Mouse (Mus musculus) thymus, adult 2 months (tissue): ENCODE results near the gene Psmd9.

ENCODE experiments used
- CTCF ChIP-seq: fragments of 200-500 bp; IDR thresholded peaks from 2 replicates; pipeline ENCODE4 v1.5.1; 2012; ENCODE audit warnings: mild to moderate bottlenecking, control low read depth, low read length, moderate library complexity, borderline replicate concordance; ENCODE audit not compliant: control insufficient read depth, poor library complexity, insufficient read depth; ENCODE audit errors: extremely low read depth
- POLR2A ChIP-seq: fragments of 200-500 bp; IDR thresholded peaks from 2 replicates; pipeline ENCODE4 v1.6.1; 2012; ENCODE audit warnings: mild to moderate bottlenecking, low read length, control low read depth, moderate library complexity; ENCODE audit not compliant: control insufficient read depth, poor library complexity, insufficient read depth; ENCODE audit errors: extremely low read depth

DNA sequence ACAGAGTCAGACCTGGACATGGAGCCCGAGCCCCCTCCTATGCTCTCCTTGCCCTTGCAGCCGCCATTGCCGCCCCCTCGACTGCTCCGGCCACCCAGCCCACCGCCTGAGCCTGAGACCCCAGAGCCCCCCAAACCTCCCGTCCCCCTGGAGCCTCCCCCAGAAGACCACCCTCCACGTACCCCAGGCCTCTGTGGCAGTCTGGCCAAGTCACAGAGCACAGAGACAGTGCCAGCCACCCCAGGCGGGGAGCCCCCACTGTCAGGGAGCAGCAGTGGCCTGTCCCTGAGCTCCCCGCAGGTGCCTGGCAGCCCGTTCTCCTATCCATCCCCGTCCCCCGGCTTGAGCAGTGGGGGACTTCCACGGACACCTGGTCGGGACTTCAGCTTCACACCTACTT lies 9.3 kb upstream of the Psmd9 start:
- TF ChIP-seq CTCF (no peak), POLR2A (no peak)
